Mouse (Mus musculus) midbrain, embryonic 13.5 days (tissue): Measurements from ENCODE around the gene Lmln. TPM values are rescaled to one million over a fixed set of nuclear protein-coding genes. Genes with fewer than 3 reads are reported as not detected.
"Not testable (repeated sequence)": the region's sequence is repeated elsewhere in the genome, so short reads cannot be mapped to it uniquely, and the experiment has no call there.

Source experiments
- ATAC-seq: fragments of 200-750 bp; cut with Nextera tagmentation; 2 replicates; pipeline ENCODE4 v1.8.0; 2017; ENCODE audit warnings: mild to moderate bottlenecking, moderate TSS enrichment, moderate library complexity
- H3K27ac ChIP-seq: fragments of 300-500 bp; sonication (generic); 2 replicates; pipeline ENCODE4 v1.5.1; 2015; ENCODE audit warnings: inconsistent platforms, mild to moderate bottlenecking, moderate library complexity
- H3K27me3 ChIP-seq: fragments of 300-500 bp; sonication (generic); 2 replicates; pipeline ENCODE4 v1.6.1; 2015; ENCODE audit warnings: mild to moderate bottlenecking, inconsistent platforms
- H3K36me3 ChIP-seq: fragments of 300-500 bp; sonication (generic); 2 replicates; pipeline ENCODE4 v1.6.1; 2015; ENCODE audit warnings: mild to moderate bottlenecking, inconsistent platforms
- H3K4me1 ChIP-seq: fragments of 300-500 bp; sonication (generic); replicated peaks from 2 replicates; pipeline ENCODE4 v1.6.1; 2015; ENCODE audit warnings: inconsistent platforms
- H3K4me2 ChIP-seq: fragments of 300-500 bp; sonication (generic); replicated peaks from 2 replicates; pipeline ENCODE4 v1.6.1; 2015; ENCODE audit warnings: moderate library complexity, mild to moderate bottlenecking, inconsistent platforms
- H3K4me3 ChIP-seq: fragments of 300-500 bp; sonication (generic); replicated peaks from 2 replicates; pipeline ENCODE4 v1.5.1; 2015; ENCODE audit warnings: mild to moderate bottlenecking, inconsistent platforms
- H3K9ac ChIP-seq: fragments of 300-500 bp; sonication (generic); replicated peaks from 2 replicates; pipeline ENCODE4 v1.6.1; 2015; ENCODE audit warnings: mild to moderate bottlenecking, inconsistent platforms
- H3K9me3 ChIP-seq: fragments of 300-500 bp; sonication (generic); 2 replicates; pipeline ENCODE4 v1.6.1; 2016; ENCODE audit warnings: mild to moderate bottlenecking, inconsistent platforms
- WGBS: fragments of 180-500 bp; shearing (Covaris S2); methylation state at CpG from one replicate; pipeline ENCODE4 v1.1.7; 2015; 5-methylcytosine and 5-hydroxymethylcytosine counted together
- polyA plus RNA-seq: library from polyadenylated mRNA; unstranded; fragments of >200 nt; fragmentation: Nextera tagmentation; extraction: Ambion mirVana; gene quantifications from 2 replicates; pipeline ENCODE4 v1.2.1, GENCODE M21; 2015

Lmln gene
- polyA plus RNA-seq, 1 experiment from 2014 or later: 5.3 TPM

DNA sequence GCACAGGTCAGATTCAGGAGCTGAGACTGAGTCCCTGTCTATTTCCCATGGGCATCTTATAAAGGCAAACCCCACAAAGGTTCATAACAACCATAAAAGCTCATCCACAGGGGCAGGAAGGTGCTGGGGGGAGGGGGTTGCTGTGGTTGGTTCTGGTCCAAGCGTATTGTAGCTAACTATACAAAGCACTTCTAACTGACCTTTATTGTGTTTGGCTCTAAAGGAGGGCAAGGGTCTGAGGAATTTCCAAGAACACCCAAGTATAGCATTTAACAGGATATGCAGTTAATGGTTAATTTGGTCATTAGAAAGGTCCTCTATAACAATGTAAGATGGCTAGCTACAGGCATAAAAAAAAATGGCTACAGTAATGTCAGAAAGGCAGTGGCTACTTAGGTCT is 19.6 kb upstream of the Lmln start:
- H3K9ac ChIP-seq: no peak overlapping the region
- no peak for ATAC-seq
- no peaks in the 10 kb centered on the region for H3K9me3 ChIP-seq
- no peaks in the 10 kb centered on the region for H3K27me3 ChIP-seq
- H3K36me3 ChIP-seq: no peaks in the 10 kb centered on the region
- no peak overlapping the region for H3K4me3 ChIP-seq
- no peaks in the 10 kb centered on the region for H3K4me1 ChIP-seq
- no peak overlapping the region for H3K4me2 ChIP-seq
- no peak overlapping the region for H3K27ac ChIP-seq
- WGBS: 79% methylated on average over 1 of the region's 1 CpGs

DNA sequence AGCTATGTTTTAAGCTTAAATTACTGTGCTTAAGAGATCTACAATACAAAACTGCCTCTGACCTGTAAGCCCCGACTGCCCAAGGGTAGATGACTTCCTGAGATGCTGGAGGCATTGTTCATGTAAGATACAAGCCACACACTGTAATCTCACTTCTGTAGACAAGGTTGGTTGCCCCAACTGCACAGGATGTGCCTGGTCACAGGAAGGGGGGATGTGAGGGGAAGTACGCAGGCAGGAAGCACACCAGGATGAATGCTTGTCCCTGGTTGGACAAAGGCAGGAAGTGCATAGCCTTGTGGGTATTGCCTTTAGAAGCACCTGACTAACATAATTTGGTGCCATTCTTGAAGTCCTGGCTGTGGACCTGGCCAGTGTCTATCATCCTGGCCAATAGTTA is 19.1 kb upstream of the Lmln start:
- Histone ChIP-seq H3K27me3 (no peaks in the 10 kb centered on the region), H3K9me3 (no peaks in the 10 kb centered on the region), H3K4me3 (no peak overlapping the region), H3K4me2 (no peak overlapping the region), H3K9ac (no peak overlapping the region), H3K36me3 (no peaks in the 10 kb centered on the region), H3K4me1 (no peaks in the 10 kb centered on the region), H3K27ac (no peak overlapping the region)
- ATAC-seq: no peak
- WGBS: 81% methylated on average over 2 of the region's 2 CpGs

DNA sequence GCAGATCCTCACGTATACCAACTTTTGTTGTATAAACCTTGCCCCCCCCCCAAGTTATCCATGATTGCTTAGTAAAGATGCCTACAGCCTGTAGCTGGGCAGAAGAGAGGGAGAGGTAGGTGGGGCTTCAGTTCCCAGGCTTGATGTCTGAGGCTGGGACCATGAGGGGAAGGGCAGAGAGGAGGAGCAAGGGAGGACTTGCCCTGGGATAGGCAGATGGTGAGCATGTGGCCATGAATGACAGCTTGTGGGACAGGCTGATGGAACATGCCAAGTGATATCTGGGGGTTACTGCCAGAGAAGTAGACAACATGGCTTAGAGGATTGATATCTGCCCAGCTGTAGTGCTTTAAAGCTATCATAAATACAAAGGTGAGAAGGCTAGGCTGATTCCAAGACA is 14.3 kb upstream of the Lmln start:
- no peaks in the 10 kb centered on the region for H3K4me1 ChIP-seq
- H3K4me3 ChIP-seq: no peak overlapping the region
- no peaks in the 10 kb centered on the region for H3K36me3 ChIP-seq
- no peaks in the 10 kb centered on the region for H3K27me3 ChIP-seq
- no peak for ATAC-seq
- H3K4me2 ChIP-seq: no peak overlapping the region
- WGBS: 100% methylated on average over 1 of the region's 1 CpGs
- H3K9me3 ChIP-seq: no peaks in the 10 kb centered on the region
- H3K9ac ChIP-seq: no peak overlapping the region
- H3K27ac ChIP-seq: no peak overlapping the region

DNA sequence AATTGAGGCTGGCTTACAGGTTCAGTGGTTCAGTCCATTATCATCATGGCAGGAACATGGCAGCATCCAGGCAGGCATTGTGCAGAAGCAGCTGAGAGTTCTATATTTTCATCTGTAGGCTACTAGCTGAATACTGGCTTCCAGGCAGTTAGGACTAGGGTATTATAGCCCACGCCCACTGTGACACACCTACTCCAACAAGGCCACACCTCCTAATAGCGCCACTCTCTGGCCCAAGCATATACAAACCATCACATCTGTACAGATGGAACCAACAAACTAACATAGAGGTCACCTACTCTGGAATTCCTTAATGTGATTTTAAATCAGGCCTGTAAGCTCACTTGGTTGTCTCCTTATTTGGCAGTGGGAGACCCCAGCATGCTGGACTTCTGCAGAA is 13.6 kb upstream of the Lmln start:
- Histone ChIP-seq H3K4me3 (no peak overlapping the region), H3K36me3 (no peaks in the 10 kb centered on the region), H3K9ac (no peak overlapping the region), H3K4me2 (no peak overlapping the region), H3K9me3 (no peaks in the 10 kb centered on the region), H3K4me1 (no peaks in the 10 kb centered on the region), H3K27me3 (no peaks in the 10 kb centered on the region), H3K27ac (no peak overlapping the region)
- no peak for ATAC-seq
- 82% methylated on average over 2 of the region's 2 CpGs for WGBS

DNA sequence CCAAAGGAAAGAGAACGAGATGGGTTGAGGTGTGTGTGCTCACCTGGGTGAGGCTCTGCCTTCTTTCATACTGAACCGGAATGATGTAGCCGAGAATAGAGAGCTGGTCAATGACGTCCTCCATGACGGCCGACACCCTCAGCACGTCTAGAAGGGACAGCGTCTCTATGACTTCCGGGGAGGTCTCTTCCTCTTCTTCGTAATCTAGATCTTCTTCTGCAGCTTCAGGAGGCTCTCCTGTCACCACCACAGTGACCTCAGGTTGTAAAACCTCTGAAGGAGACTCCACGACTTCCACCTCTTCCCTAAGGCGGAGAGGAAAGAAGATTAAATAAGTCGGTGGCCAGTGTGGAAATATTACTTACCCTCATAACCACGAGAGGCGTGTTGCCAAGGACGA is 12.5 kb upstream of the Lmln start:
- H3K27me3 ChIP-seq: no peaks in the 10 kb centered on the region
- ATAC-seq: no peak
- H3K9ac ChIP-seq: no peak overlapping the region
- H3K27ac ChIP-seq: no peak overlapping the region
- H3K4me1 ChIP-seq: no peaks in the 10 kb centered on the region
- WGBS: 94% methylated on average over 16 of the region's 16 CpGs
- H3K9me3 ChIP-seq: no peaks in the 10 kb centered on the region
- H3K4me2 ChIP-seq: no peak overlapping the region
- no peak overlapping the region for H3K4me3 ChIP-seq
- H3K36me3 ChIP-seq: no peaks in the 10 kb centered on the region

DNA sequence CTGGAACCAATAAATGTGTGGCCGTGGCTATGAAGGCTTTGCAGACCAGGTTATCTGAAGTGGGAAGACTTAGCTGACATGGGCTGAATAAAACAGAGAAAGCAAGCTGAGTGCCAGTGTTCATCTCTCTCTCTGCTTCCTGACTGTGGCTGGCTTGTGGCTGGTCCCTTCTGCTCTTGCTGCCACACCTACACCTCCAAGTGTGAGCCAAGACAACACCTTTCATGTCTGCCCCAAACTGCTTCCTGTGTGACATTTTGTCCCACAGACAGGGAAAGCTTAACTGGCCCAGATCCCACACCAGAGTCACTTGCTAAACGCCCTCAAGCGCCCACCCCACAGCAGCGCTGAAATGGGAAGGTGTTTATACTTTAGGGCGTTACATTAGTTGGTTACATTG is 9.2 kb upstream of the Lmln start:
- ATAC-seq: no peak
- H3K4me3 ChIP-seq: no peak overlapping the region
- no peak overlapping the region for H3K27ac ChIP-seq
- WGBS: 87% methylated on average over 5 of the region's 5 CpGs
- no peaks in the 10 kb centered on the region for H3K9me3 ChIP-seq
- no peak overlapping the region for H3K9ac ChIP-seq
- H3K36me3 ChIP-seq: peaks cover 3% of the 10 kb centered on the region
- H3K27me3 ChIP-seq: no peaks in the 10 kb centered on the region
- peaks cover 14% of the 10 kb centered on the region for H3K4me1 ChIP-seq
- H3K4me2 ChIP-seq: no peak overlapping the region

DNA sequence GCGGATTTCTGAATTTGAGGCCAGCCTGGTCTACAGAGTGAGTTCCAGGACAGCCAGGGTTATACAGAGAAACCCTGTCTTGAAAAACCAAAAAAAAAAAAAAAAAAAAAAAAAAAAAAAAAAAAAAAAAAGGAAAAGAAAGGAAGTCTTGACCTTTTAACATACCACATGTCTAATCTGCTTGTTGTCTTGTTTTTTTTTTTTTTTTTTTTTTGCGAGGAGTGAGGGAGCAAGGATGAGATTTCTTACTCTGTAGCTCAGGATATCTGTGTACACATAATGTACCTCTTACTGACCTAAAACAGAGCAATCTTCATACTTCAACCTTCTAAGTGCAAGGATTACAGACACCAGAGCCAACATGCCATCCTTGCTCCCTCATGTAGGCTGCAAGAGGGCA is 7.4 kb upstream of the Lmln start:
- Histone ChIP-seq H3K36me3 (peaks cover 20% of the 10 kb centered on the region), H3K4me1 (peaks cover 24% of the 10 kb centered on the region)
- H3K9ac ChIP-seq, H3K9me3 ChIP-seq, H3K27me3 ChIP-seq, H3K27ac ChIP-seq, ATAC-seq, H3K4me3 ChIP-seq, H3K4me2 ChIP-seq: not testable (repeated sequence)
- WGBS: 75% methylated on average over 2 of the region's 2 CpGs

DNA sequence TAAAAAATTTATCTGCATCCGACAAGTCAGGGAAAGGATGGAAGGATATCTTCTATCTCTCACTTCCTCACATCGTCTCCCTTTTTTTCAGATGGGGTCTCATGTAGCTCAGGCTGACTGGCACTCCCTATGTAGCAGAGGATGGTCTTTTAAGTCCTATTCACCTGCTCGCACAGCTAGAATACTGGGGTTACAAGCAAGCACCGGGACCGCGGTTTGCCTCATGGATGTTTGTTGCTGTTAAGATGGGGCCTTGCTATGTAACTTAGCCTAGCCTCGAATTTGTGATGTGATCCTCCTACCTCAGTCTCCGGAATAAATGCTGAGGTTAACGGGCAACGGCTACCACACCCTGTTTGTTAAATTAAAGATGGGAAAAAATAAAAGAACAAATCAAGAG is 6.7 kb upstream of the Lmln start:
- H3K4me2 ChIP-seq: peak overlapping the region; percentile 63
- WGBS: 23% methylated on average over 10 of the region's 10 CpGs
- H3K9me3 ChIP-seq: no peaks in the 10 kb centered on the region
- peak overlapping the region; percentile 95 for H3K4me3 ChIP-seq
- peak; percentile 22; the same call in 1 of the 2 replicates for ATAC-seq
- peaks cover 24% of the 10 kb centered on the region for H3K4me1 ChIP-seq
- H3K36me3 ChIP-seq: peaks cover 26% of the 10 kb centered on the region
- peak overlapping the region; percentile 48; the same call in 1 of the 2 replicates for H3K9ac ChIP-seq
- H3K27me3 ChIP-seq: no peaks in the 10 kb centered on the region
- H3K27ac ChIP-seq: no peak overlapping the region

DNA sequence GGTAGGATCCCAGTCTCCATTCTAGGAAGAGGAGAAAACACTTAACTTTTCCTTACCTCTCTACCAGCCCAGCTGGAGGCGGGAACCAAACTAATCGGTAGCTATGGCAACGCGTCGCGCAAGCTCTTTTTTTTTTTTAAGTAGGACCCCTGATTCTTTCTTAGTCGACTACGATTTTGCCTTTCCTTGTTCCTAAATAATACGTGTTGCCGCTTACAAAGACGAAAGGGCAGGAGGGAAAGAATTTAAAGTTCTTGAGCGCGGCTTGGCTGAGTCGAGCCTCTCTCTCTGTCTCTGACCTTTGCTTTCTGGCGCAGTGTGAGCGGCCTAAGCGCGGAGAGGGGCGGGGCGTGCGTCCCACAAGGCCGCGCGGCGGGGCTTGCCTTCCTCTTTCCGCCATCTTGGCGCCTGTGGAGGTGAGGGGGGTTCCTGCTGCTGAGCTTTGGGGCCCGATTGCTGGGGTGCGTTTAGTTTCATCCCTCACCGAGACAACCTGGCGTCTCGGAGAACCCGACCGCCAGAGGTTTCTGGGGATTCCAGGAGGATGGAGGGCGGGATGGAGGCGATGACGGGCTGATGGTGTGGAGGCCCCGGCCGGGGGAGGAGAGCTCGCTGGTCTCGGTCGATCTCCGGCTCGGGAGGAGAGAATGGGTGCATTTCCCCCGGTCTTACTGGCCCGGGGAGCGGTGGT is 6.1 kb upstream of the Lmln start, which contains the start of the genes Iqcg and Rpl35a:
TSS of gene Iqcg (minus strand) at position 124 of the 691 bp plus-strand sequence.
TSS of gene Rpl35a (plus strand) at position 359 of the 691 bp plus-strand sequence.
- ATAC-seq: peak; percentile 94

DNA sequence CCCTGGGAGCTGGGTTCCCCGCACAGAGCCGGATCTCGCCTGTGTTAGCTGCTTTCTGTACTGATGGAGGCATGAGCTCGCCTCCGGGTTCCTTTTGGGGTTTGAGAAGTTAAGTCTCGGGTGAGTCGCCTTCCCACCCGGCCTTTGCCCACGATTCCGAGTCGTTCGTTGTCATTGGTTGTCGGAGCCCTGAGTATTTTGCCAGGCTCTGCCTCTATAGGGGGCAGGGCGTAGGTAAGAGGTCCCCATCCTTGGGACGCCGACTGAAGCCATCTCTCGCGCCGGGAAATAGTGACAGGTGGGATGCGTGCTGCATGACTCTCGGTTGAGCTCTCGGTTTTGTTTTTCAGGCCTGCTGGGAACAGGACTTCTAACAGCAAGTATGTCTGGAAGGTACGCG is 5.5 kb upstream of the Lmln start:
- peak overlapping the region; percentile 88 for H3K27ac ChIP-seq
- H3K9ac ChIP-seq: peak overlapping the region; percentile 96
- H3K4me3 ChIP-seq: peak overlapping the region; percentile 95
- ATAC-seq: peak; percentile 49
- peaks cover 28% of the 10 kb centered on the region for H3K4me1 ChIP-seq
- H3K4me2 ChIP-seq: peak overlapping the region; percentile 63
- H3K27me3 ChIP-seq: no peaks in the 10 kb centered on the region
- H3K36me3 ChIP-seq: peaks cover 30% of the 10 kb centered on the region
- WGBS: under 1% methylated on average over 24 of the region's 24 CpGs
- no peaks in the 10 kb centered on the region for H3K9me3 ChIP-seq

More for the DNA sequence above, 6.1 kb upstream of the Lmln start, which contains the start of the genes Iqcg and Rpl35a:
- Histone ChIP-seq H3K27me3 (no peaks in the 10 kb centered on the region), H3K36me3 (peaks cover 30% of the 10 kb centered on the region), H3K4me3 (peak within 1 kb of the TSS; percentile 95), H3K4me1 (peaks cover 24% of the 10 kb centered on the region), H3K9me3 (no peaks in the 10 kb centered on the region), H3K27ac (peak within 1 kb of the TSS; percentile 88), H3K4me2 (peak within 1 kb of the TSS; percentile 63), H3K9ac (peak within 1 kb of the TSS; percentile 96)
- under 1% methylated on average over 47 of the region's 47 CpGs for WGBS

DNA sequence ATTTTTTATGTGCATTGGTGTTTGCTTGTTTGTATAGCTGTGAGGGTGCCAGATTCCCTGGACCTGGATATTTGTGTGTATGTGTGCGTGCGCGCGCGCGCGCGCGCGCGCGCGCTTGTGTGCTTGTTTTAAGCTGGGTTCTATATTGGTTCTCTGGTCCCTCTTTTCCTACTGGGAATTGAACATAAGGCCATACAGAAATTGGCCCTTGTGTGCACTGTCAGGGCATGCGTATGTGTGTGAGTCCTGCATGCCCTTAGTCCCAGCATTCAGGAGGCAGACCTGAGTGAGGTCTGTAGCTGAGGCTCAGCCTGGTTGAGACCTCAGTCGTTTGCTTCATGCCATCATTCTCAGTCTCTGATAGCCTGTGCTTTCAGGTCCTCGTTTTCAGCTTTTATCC is 4.3 kb upstream of the Lmln start:
- ATAC-seq: no peak
- 93% methylated on average over 16 of the region's 16 CpGs for WGBS
- H3K4me1 ChIP-seq: peaks cover 33% of the 10 kb centered on the region
- H3K4me2 ChIP-seq: peak overlapping the region; percentile 63
- H3K36me3 ChIP-seq: peaks cover 30% of the 10 kb centered on the region
- no peaks in the 10 kb centered on the region for H3K27me3 ChIP-seq
- no peaks in the 10 kb centered on the region for H3K9me3 ChIP-seq
- H3K27ac ChIP-seq: no peak overlapping the region
- H3K9ac ChIP-seq: peak overlapping the region; percentile 46
- peak overlapping the region; percentile 95 for H3K4me3 ChIP-seq

DNA sequence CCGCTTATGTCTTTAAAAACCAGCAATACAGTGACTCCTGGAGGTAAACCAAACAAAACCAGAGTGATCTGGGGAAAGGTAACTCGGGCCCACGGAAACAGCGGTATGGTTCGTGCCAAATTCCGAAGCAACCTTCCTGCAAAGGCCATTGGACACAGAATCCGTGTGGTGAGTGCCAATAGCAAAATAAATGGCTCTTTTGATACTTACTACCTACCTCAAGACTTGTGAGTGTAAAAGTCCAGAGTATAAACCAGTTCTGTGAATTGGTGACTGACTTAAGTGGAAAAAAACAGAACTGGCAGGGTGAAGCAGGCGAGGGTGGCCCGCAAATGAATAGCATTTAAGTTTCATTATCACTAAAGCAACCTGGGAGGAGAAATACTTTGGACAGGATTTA is 3.7 kb upstream of the Lmln start:
- H3K9me3 ChIP-seq, H3K27me3 ChIP-seq, H3K27ac ChIP-seq, ATAC-seq, H3K9ac ChIP-seq: not testable (repeated sequence)
- Histone ChIP-seq H3K4me1 (peaks cover 39% of the 10 kb centered on the region), H3K4me2 (0 out of 2 replicates have a peak overlapping the region, but pooled peaks have one; percentile 63), H3K4me3 (peak overlapping the region; percentile 95; the same call in 1 of the 2 replicates), H3K36me3 (peaks cover 30% of the 10 kb centered on the region)
- 93% methylated on average over 9 of the region's 9 CpGs for WGBS

DNA sequence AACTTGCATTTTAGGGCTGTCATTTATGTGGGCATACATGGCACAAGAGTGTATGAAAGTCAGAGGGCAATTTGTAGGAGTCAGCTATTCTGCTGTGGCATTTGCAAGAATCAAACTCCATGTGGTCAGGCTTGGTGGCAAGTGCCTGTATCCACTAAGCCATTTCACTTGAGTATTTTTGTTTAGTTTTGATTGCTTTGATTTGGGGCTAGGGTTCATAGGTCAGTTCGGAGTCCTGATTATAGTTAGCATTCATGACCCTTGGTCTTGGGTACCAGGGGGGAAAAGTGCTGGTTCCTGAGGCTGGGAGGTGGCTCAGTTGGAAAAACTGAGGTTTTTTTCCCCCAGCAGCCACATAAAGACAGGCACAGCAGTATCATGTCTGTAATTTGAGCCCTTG is 2.9 kb upstream of the Lmln start:
- no peak overlapping the region for H3K27ac ChIP-seq
- H3K4me1 ChIP-seq: peaks cover 45% of the 10 kb centered on the region
- WGBS: 91% methylated on average over 1 of the region's 1 CpGs

More for the DNA sequence above, 2.9 kb upstream of the Lmln start:
- H3K4me2 ChIP-seq: no peak overlapping the region
- peaks cover 30% of the 10 kb centered on the region for H3K36me3 ChIP-seq
- H3K4me3 ChIP-seq: no peak overlapping the region
- H3K9me3 ChIP-seq: no peaks in the 10 kb centered on the region
- no peak for ATAC-seq
- H3K27me3 ChIP-seq: no peaks in the 10 kb centered on the region
- H3K9ac ChIP-seq: no peak overlapping the region
